Mouse (Mus musculus) right cerebral cortex, adult 18-20 months (tissue): ENCODE results near the gene Akap13.
A peak's percentile ranks its signal among the peaks of the same experiment; 100 is the strongest.

Experiments
- DNase-seq: peaks from one replicate; pipeline ENCODE4 v3.0.0; 2022; ENCODE audit warnings: mixed read lengths

Akap13 gene

GRCm38 (mm10) chr7:75455223-75456151, at the start of gene Akap13:
Gene Akap13, plus strand, starts transcription at chr7:75455534.
- DNase-seq: peak; percentile 98

GRCm38 (mm10) chr7:75410641-75411040, 44.7 kb upstream of the Akap13 start:
- no peak for DNase-seq

GRCm38 (mm10) chr7:75411226-75411625, 44.1 kb upstream of the Akap13 start:
- DNase-seq: no peak

GRCm38 (mm10) chr7:75412011-75412510, 43.3 kb upstream of the Akap13 start:
- DNase-seq: peak; percentile 7

- no peak for DNase-seq
These were observed 42.8 kb upstream of the Akap13 start for GRCm38 (mm10) chr7:75412568-75412967.

- no peak for DNase-seq
These were observed 41.4 kb upstream of the Akap13 start for GRCm38 (mm10) chr7:75413903-75414302.

GRCm38 (mm10) chr7:75414316-75414715, 41.0 kb upstream of the Akap13 start:
- DNase-seq: no peak

- DNase-seq: no peak
These were observed 40.0 kb upstream of the Akap13 start for GRCm38 (mm10) chr7:75415166-75415881.

GRCm38 (mm10) chr7:75415882-75416585, 39.3 kb upstream of the Akap13 start:
- DNase-seq: no peak

- DNase-seq: no peak
These were observed 34.4 kb upstream of the Akap13 start for GRCm38 (mm10) chr7:75420927-75421326.

- DNase-seq: no peak
These were observed 31.2 kb upstream of the Akap13 start for GRCm38 (mm10) chr7:75424121-75424520.

GRCm38 (mm10) chr7:75427322-75427721, 28.0 kb upstream of the Akap13 start:
- DNase-seq: no peak

- DNase-seq: no peak
These were observed 26.4 kb upstream of the Akap13 start for GRCm38 (mm10) chr7:75428913-75429312.

- DNase-seq: no peak
These were observed 24.8 kb upstream of the Akap13 start for GRCm38 (mm10) chr7:75430550-75430949.

GRCm38 (mm10) chr7:75431043-75431442, 24.3 kb upstream of the Akap13 start:
- no peak for DNase-seq

GRCm38 (mm10) chr7:75432046-75432445, 23.3 kb upstream of the Akap13 start:
- no peak for DNase-seq

GRCm38 (mm10) chr7:75436413-75437174, 18.7 kb upstream of the Akap13 start:
- DNase-seq: no peak

GRCm38 (mm10) chr7:75439570-75439969, 15.8 kb upstream of the Akap13 start:
- DNase-seq: no peak

GRCm38 (mm10) chr7:75440241-75440640, 15.1 kb upstream of the Akap13 start:
- no peak for DNase-seq

GRCm38 (mm10) chr7:75441947-75442346, 13.4 kb upstream of the Akap13 start:
- no peak for DNase-seq

- DNase-seq: no peak
These were observed 986 bp downstream of the Akap13 start for GRCm38 (mm10) chr7:75456152-75456888.

- DNase-seq: no peak
These were observed 5.0 kb downstream of the Akap13 start for GRCm38 (mm10) chr7:75460290-75460689.
